Mouse (Mus musculus) embryonic fibroblast, embryonic 13.5 days (primary cell): ENCODE measurements around the gene Entpd8.

Experiments used
- CTCF ChIP-seq: IDR thresholded peaks from 2 replicates; pipeline ENCODE4 v1.5.1; 2011; ENCODE audit warnings: mild to moderate bottlenecking, control low read depth, low read length, moderate library complexity, borderline replicate concordance; ENCODE audit not compliant: insufficient read depth
- POLR2A ChIP-seq: IDR thresholded peaks from 2 replicates; pipeline ENCODE4 v1.6.1; 2011; ENCODE audit warnings: low read depth, mild to moderate bottlenecking, control low read depth, low read length, moderate library complexity

GRCm38 (mm10) chr2:25095109-25095850 lies 15.2 kb downstream of the Entpd8 start, which contains the start of gene Noxa1:
- TF ChIP-seq CTCF, result no peak
- no peak for TF ChIP-seq POLR2A
